Mouse (Mus musculus) right cerebral cortex, postnatal 36 days (tissue): Measurements from ENCODE around the gene Fam71f1.
A peak's percentile ranks its signal among the peaks of the same experiment; 100 is the strongest.

Experiments
- DNase-seq, 2 experiments: peaks; one replicate each; pipeline ENCODE4 v3.0.0; 2022; ENCODE audit warnings: low spot score in 2 of 2, mixed read lengths in 1 of 2

The Fam71f1 gene

GRCm38 (mm10) chr6:29318879-29319278 lies at the start of gene Fam71f1:
TSS of gene Fam71f1 (plus strand) at chr6:29319140.
- DNase-seq, result no peak

GRCm38 (mm10) chr6:29270961-29271360 lies 48.0 kb upstream of the Fam71f1 start:
- DNase-seq, result no peak

GRCm38 (mm10) chr6:29272312-29273072 lies 46.4 kb upstream of the Fam71f1 start, which contains the start of gene Hilpda:
TSS of gene Hilpda (plus strand) at chr6:29272488.
- DNase-seq, result peak; percentile 84 to 86

GRCm38 (mm10) chr6:29276746-29277145 lies 42.2 kb upstream of the Fam71f1 start:
- no peak for DNase-seq

- no peak for DNase-seq
Measured at GRCm38 (mm10) chr6:29278513-29279267, 40.2 kb upstream of the Fam71f1 start.

GRCm38 (mm10) chr6:29279293-29279692 lies 39.6 kb upstream of the Fam71f1 start, which contains the start of gene Fam71f2:
TSS of gene Fam71f2 (plus strand) at chr6:29279593.
- DNase-seq, result no peak

GRCm38 (mm10) chr6:29280671-29281070 lies 38.3 kb upstream of the Fam71f1 start:
- no peak for DNase-seq

- no peak for DNase-seq
Measured at GRCm38 (mm10) chr6:29286870-29287269, 32.1 kb upstream of the Fam71f1 start.

GRCm38 (mm10) chr6:29287481-29287880 lies 31.5 kb upstream of the Fam71f1 start:
- no peak for DNase-seq

- no peak for DNase-seq
Measured at GRCm38 (mm10) chr6:29287944-29288343, 31.0 kb upstream of the Fam71f1 start.

- no peak for DNase-seq
Measured at GRCm38 (mm10) chr6:29288651-29289050, 30.3 kb upstream of the Fam71f1 start.

- no peak for DNase-seq
Measured at GRCm38 (mm10) chr6:29299112-29299511, 19.8 kb upstream of the Fam71f1 start.

GRCm38 (mm10) chr6:29303251-29303650 lies 15.7 kb upstream of the Fam71f1 start:
- no peak for DNase-seq

GRCm38 (mm10) chr6:29303726-29304125 lies 15.2 kb upstream of the Fam71f1 start:
- DNase-seq, result no peak

GRCm38 (mm10) chr6:29305462-29305861 lies 13.5 kb upstream of the Fam71f1 start:
- no peak for DNase-seq

- no peak for DNase-seq
Measured at GRCm38 (mm10) chr6:29308846-29309605, 9.9 kb upstream of the Fam71f1 start.

- DNase-seq, result no peak
Measured at GRCm38 (mm10) chr6:29313690-29314202, 5.2 kb upstream of the Fam71f1 start.

GRCm38 (mm10) chr6:29317286-29317685 lies 1.7 kb upstream of the Fam71f1 start:
- no peak for DNase-seq

GRCm38 (mm10) chr6:29317941-29318340 lies 999 bp upstream of the Fam71f1 start:
- no peak for DNase-seq

- no peak for DNase-seq
Measured at GRCm38 (mm10) chr6:29321586-29321985, 2.6 kb downstream of the Fam71f1 start.

- DNase-seq, result no peak
Measured at GRCm38 (mm10) chr6:29322147-29322546, 3.2 kb downstream of the Fam71f1 start.

GRCm38 (mm10) chr6:29322735-29323134 lies 3.8 kb downstream of the Fam71f1 start:
- DNase-seq, result no peak
